Mouse (Mus musculus): ENCODE results near the gene Erich6b. TPM values are rescaled to one million over a fixed set of nuclear protein-coding genes. Genes with fewer than 3 reads are reported as not detected.
A peak's percentile ranks its signal among the peaks of the same experiment; 100 is the strongest.

The Erich6b gene
- not detected in 2 replicates for total RNA-seq (2014; fragmentation: Nextera tagmentation)
- not detected in 2 replicates for total RNA-seq (2017)

DNA sequence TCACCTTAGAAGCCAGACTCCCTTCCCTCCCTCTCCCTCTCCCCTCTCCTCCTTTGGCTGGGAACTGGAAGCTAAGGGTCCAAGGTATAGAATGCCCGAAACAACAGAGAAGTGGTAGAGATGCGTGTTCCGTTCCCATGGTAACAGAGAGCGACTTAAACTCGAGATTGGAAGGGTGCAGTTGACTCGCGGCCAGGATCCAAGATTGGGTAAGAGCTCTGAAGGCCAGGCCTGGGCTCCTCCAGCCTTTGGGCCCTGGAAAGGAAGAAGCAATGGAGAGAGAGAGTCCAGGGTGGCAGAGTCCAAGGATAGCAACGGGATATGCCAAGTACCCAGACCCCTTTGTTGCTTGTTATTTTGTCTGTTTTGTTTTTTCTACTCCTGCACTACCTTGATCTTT is at the start of gene Erich6b:
Gene Erich6b (plus strand): TSS at position 180 of the 400 bp plus-strand sequence.
- no peak for ATAC-seq (replicated peaks; ENCODE audit: poor library complexity, severe bottlenecking)

DNA sequence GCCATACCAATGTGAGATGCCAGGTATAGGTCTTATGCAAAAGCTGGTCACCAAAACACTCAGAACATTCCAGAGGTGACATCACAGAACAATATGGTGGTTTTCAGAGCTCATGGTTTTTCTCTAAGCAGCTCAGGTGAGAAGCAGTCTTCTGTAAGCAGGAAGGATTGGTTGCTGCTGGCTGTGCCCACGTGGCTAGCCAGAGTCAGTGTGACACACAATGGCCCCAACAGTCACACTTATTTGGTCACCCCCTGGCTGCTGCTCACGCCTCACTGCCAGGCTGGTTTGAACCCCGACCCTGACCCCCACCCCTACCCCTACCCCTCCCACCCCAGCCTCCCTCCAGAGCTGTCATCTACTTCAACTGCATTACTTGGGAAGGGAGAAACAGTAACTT is 49.1 kb upstream of the Erich6b start, which contains the start of gene Spert:
Gene Spert (minus strand): TSS at position 139 of the 400 bp plus-strand sequence.
- ATAC-seq (replicated peaks; ENCODE audit: poor library complexity, severe bottlenecking) = no peak

DNA sequence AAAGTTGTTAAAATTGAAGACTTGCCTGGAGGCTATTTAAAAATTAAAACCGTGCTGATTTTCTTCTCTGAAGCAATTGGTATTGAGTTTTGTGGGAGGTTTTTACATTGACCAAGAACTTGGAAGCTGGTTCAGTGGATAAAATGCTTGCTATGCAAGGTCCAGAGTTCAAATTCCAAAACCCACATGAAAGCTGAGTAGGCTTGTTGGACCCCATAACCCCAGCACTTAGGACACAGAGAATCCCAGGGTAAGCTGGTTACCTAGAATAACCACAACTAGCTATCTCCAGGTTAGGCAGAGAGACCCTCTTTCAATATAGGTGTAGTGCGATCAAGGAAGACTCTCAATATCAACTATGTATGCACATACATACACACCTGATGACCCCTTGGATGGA is 32.9 kb upstream of the Erich6b start:
- ATAC-seq (replicated peaks; ENCODE audit: poor library complexity, severe bottlenecking) = no peak

DNA sequence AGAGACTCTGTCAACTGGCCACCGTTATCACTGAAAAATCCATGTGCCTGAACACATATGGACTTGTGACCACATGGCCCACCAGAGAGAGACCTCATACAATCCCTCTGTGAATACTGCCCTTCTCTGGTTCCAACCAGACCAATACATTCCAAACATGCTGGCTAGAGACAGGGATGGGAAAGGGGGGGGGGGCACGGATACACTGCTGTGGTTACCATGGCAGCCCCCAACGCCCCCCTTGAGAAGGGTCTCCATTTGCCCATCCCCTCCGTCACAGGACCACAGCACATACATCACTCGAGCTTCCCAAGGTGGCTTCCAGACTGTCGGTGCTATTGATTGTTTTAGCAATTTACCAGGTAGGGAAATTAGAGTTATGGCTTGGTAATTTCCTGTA is 25.7 kb upstream of the Erich6b start:
- ATAC-seq (replicated peaks; ENCODE audit: poor library complexity, severe bottlenecking) = no peak

DNA sequence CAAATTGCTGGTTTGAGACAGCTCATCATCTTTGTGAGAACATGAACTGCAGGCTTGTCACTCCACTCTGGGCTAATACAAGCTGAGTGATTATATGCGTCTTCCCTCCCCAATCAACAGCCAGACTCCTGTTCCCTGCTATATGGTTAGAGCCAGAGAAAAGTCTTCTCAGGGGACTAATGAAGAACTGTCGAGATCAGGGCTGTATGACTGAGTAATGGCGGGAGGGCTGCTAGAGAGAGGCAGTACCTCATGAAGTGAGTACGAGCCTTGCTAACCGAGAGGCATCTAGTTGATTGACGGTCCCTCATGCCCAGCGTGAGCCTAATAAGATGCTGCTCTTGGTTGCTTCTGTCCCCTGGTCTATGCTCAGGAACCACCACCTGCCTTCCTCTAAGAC is 19.1 kb upstream of the Erich6b start:
- no peak for ATAC-seq (replicated peaks; ENCODE audit: poor library complexity, severe bottlenecking)

DNA sequence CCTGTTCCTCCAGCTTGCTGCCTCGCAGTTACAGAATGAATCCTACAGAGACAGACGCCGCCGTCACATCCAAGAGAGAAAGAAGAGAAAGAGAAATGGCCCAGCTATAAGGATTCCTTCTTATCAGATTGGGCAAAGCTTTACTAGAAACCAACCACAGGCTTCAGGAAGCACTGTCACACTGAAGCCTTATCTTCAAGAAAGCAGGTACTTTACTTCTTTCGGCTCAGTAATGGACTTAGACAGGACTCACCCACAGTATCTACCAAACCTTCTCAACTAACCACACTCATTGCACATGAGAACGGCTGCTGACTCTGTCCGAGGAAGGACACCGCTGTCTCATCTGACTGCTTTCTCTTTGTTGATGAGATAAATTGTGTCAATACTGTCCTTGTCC is 13.2 kb upstream of the Erich6b start:
- no peak for ATAC-seq (replicated peaks; ENCODE audit: poor library complexity, severe bottlenecking)

DNA sequence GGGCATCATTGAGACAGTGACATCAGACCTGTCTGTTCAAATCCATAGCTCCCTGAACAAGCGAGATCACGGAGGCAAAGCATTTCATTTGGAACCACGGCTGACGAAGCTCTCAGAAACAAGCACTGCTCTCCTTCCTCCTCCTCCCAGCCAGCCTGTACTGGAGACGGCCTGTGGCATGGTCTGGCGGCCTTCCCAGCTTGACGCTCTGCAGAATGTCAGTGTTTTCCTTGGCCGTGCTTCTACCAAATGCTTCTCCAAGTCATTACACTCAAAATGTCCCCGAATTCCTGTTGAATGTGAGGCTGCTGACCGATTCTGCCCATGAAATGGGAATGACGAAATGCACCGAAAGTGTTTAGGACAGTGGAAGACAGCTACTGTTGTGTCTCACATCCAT is 6.7 kb upstream of the Erich6b start:
- no peak for ATAC-seq (replicated peaks; ENCODE audit: poor library complexity, severe bottlenecking)

DNA sequence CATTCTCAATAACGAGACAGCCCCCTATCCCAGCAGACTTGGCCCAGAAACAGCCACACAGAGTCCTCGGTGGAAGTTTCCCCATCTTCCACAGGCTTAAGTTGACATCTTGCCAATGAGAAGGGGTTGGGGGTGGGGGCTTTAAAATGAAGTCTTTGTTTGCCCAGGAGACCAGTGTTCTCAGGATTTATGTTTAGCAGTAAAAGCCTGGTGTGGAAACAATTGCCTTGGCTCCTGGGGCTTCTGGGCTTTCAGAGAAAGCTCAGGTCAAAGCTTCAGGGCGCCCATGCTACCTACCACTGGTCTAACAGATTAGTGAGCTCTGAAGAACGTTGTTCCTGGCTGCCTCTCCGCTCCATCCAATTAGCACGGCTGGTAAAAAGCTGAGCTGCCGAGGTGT is 6.0 kb upstream of the Erich6b start:
- no peak for ATAC-seq (replicated peaks; ENCODE audit: poor library complexity, severe bottlenecking)

DNA sequence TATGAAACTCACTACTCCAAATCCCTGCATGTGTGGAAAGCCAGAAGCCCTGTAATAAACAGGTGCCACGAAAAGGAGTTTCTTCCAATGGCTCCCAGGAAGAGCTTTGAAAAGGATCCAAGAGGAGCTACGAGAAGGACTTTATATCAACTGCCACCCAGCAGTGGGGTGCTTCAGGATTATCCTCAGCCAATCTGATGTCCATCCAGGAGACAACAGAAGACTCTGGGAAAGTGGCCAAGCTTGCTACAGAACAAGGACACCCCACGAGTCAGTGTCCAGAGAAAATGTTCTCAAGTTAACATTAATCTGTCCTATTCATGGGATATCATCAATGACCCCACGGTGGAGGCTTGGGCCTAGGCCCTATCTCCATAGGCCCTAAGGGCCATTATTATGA is 4.4 kb upstream of the Erich6b start:
- ATAC-seq (replicated peaks; ENCODE audit: poor library complexity, severe bottlenecking) = no peak

DNA sequence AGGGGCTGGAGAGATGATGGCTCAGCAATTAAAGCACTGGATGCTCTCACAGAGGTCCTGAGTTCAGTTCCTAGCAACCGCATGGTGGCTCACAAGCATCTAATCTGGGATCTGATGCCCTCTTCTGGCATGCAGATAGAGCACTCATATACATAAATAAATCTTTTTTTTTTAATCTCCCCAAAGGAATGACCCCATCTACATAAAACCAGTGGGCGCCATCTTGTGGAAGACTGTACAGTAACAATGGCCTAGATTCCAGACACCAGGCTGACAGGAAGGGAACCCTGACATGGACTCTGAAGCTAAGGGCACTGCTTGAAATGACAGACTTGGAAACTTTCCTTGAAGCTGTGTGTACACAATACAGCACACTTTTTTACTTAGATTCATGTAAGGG is 1.2 kb upstream of the Erich6b start:
- 0 out of 2 replicates have a peak, but pooled peaks have one; percentile 17 for ATAC-seq (replicated peaks; ENCODE audit: poor library complexity, severe bottlenecking)

DNA sequence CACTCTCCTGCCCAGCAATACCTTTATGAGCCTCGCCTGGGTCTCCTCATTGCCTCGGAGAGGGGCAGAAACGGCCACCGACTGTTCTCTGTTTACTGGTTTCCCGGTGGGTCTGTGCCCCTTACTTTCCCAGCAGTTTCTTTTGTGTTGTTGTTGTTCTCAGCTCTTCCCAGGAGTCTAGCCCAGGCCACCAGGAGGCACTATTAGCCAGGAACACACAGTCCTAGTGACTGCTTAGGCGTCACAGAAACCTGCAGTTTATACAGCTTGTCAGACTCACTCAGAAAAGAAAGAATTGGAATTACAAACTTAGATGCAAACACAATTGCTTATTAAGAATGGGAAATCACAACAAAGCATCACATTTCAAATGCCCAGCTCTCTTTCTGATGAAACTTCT is 690 bp upstream of the Erich6b start:
- ATAC-seq (replicated peaks; ENCODE audit: poor library complexity, severe bottlenecking) = no peak

DNA sequence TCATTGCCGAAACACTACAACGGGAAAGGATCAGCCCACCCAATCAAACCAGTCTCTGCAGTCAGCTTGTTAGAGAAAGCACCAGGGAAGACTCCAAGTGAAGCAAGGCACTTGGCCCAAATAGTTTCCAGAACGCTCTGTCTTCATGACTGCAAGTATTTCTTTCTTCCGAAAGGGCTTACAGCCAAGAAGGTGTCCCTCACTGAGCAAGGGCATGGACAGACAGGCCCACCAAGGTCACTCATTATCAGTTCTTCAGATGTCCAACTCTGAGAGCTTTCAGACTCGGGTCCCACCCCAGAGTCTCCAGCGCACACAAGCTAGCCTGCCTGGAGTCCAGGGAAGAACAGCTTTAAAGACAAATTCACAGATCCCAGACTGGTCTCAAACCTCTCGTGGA is 3.4 kb downstream of the Erich6b start:
- ATAC-seq (replicated peaks; ENCODE audit: poor library complexity, severe bottlenecking) = no peak

DNA sequence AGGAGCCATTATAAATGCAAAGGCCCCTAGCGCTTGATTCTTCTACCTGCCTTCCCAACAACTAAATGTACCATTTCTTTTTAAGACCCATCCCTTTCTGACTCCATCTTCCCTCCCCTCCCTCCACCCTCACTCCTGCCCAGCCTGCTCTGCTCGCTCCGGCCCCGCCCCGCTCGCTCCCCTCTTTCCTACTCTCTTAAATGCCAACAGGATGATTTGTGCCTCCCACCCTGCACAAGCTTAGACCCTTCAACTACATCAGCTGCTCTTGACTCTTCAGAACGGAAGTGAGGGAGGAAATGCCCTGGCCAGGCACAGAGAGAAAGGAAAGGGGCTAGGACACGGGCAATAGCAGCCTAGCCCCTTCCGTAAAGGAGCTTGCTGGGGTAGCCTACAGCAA is 4.0 kb downstream of the Erich6b start:
- no peak for ATAC-seq (replicated peaks; ENCODE audit: poor library complexity, severe bottlenecking)

DNA sequence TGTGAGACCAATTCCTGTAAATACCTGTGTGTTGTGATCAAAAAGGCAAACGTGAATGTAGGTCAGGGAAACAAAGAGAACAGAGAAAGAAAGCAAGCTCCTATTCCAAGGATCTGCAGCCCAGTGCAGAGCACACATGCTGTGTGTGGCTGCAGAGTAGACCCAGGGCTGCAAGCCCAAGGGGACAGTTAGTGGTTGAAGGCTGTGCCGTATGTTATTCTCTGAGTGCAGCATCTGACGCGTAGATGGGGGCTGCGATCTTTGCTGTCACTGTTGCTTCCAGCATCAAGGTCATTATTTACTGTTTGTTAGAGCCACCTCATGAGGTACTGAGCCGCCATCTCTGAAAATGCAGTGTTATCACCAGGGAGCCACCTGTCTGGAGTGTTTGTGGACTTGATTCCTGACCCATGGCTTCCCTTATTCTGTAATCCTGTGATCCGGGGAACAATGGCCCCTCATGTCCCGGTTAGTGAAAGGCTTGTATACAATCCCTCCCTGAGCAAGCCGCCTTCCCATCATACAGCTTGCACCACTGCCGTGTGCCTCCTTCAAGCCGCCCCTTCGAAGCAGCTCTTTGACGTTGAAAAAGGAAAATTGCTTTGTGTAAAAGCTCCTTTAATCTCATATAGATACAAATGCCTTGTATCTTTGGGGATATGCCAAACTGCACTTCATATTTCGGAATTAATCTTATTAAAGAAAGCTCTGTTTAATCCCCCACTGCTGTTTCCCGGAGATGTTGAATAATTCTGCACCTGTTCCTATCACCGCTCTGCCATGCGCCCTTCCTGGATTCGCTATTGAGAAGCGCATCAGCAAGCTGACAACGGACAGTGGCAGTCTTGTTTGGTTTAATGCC is 5.1 kb downstream of the Erich6b start:
- ATAC-seq (replicated peaks; ENCODE audit: poor library complexity, severe bottlenecking) = no peak

DNA sequence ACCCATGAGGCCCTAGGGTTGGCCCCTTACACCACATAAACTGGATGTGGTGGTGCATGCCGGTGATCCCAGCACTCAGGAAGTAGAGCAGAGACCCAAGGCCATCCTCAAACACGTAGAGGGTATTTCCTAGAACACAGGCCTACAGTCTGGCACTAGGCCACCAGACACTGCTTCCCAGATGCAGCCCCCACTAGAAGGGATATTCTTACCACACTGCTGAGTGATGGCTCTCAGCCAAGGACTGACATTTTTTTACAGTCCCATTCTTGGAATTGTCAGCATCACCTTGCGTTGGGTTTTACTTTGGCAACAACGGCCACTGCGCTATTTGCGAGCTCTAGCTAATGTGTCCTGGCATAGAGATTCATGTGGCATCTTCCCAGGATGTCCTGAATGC is 18.9 kb downstream of the Erich6b start:
- ATAC-seq (replicated peaks; ENCODE audit: poor library complexity, severe bottlenecking) = no peak

DNA sequence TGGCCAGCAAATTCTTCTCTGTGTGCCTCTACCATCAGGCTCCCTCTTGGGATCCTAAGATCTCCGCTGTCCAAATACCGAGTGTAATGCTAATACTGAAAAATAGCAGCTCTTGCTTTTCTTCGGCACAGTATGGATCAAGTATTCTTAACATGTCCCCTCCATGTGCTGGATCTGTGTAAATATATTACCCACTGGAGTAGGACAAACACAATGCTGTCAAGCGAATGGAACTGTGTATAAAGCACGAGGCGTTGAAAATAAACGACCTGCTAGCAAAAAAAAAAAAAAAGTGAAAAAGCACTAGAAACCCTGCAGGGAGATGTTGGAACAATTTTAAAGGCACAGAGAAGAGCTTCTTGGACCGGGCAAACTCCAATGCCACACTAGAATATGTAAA is 19.5 kb downstream of the Erich6b start:
- no peak for ATAC-seq (replicated peaks; ENCODE audit: poor library complexity, severe bottlenecking)

DNA sequence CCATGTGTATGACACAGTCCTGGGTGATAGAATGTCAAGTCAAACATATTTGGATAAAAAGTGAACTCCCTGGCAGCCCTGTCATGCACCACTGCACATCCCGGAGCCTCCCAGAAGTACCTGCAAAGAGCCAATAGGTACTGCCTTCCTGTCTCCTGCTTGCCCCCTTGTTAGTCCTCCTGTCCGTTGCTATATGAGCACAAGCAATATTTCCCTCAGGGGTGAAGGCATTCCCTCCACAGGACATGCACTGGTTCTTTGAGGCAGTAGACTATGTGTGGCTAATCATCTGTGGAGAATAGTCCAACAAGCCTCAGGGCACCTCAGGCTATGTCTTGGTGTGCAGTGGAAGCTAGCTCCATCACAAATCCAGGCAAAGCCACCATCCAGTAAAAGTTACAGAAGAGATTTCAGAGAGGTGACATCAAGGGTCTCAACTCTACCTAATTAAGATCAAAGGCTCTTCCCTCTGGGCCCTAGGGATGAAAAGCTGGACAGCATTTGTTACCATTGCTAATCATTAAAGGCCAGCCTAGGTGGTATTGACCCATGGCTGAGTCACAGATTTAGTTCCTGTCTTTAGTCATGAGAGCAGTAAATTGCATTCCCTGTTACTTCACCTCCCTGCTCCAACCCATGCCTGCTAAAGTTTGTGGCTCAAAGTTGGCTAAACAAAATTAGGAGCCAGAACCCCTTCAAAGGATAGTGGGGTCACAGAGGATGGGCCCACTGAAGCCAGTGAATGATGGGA is 23.5 kb downstream of the Erich6b start:
- no peak for ATAC-seq (replicated peaks; ENCODE audit: poor library complexity, severe bottlenecking)

DNA sequence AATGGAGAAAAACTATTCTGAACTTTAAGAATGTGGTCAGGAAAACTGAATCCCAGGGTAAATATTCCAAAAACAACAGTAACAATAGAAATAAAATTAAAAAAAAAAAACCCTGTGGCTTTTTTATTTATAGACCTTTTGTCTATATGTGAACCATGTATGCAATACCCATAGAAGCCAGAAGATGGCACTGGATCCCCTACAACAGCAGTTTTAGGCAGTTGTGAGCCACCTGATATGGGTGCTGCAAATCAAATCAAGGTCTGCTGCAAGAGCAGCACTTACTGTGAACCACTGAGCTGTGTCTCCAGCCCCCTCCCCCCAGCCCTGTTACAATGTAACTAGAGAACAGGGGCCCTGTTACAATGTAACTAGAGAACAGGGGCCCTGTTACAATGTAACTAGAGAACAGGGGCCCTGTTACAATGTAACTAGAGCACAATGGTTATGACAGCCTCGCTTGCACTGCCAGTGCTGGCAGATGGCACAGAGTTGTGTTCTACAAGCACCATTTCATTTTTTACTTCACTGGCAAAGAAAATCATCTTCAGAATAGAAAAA is 27.1 kb downstream of the Erich6b start:
- no peak for ATAC-seq (replicated peaks; ENCODE audit: poor library complexity, severe bottlenecking)

DNA sequence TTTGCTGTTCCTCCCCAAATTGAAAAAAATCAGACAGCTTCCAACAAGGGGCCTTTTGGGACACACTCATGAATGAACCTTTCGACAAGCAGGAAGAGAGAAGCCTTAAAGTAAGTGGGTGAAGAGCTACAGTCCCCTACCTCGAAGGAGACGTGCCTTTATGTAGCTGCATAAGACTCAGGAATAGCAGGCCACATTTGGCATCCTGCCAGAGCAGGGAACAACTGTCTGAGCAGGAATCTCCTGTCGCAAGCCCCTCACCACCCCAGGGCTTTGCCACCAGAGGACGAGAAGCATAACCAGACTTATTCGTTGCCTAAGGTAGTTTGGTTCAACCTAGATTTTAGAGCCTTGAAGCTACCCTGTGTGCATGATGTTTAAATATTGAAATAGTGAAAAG is 34.3 kb downstream of the Erich6b start:
- ATAC-seq (replicated peaks; ENCODE audit: poor library complexity, severe bottlenecking) = no peak

DNA sequence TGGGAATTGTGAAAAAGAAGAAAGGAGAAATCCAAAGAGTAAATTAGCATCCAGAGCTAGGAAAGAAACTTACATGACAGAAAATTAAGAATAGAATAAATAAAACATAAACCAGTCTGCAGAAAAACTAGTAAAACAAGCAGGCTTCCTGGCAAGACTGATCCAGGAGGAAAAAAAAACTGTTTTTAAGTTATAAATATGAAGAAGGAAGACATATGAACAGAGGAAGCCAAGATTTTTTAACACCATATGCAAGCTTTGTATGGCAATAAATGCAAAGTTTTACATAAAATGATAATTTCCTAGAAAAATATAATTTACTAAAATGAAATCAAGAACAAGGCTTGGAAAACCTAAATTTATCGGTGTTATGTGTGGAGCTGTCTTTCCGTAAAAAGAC is 48.4 kb downstream of the Erich6b start:
- ATAC-seq (replicated peaks; ENCODE audit: poor library complexity, severe bottlenecking) = no peak

DNA sequence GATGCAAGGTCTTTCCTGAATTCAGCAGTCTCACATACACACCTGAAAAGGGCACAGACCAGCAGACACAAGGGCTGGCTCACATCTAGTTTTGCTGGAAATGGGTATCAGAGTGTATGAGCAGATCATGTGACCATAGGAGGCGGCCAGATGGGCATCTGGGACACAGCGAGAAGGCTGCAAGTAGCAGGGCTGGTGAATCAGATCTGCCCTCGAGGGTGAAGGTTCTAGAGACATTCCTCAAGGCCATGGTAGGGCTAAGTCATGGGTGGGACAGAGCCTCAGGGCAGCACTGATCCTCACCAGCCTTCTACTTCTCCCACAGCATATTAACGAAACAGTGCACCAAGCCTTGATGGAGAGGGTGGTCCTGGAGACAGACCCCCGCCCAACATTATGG is 54.0 kb downstream of the Erich6b start:
- no peak for ATAC-seq (replicated peaks; ENCODE audit: poor library complexity, severe bottlenecking)

All from granulocyte monocyte progenitor cell, adult 5-6 weeks (primary cell).